8 mouse cellular contexts compared by ENCODE assay signal in genomic region chr13:101728816-101729215, GRCm38 (mm10). TPM values are rescaled to one million over a fixed set of nuclear protein-coding genes. Genes with fewer than 3 reads are reported as not detected.
DNase-seq lines count a peak whose midpoint lies in the region; ATAC-seq and TF ChIP-seq lines count a peak whose summit lies in the region.

No protein-coding gene starts in this region.

- H3K4me2 ChIP-seq in forebrain, embryonic 11.5 days (ENCODE audit: low read depth, low read length, severe bottlenecking): no peak overlapping the region
- H3K4me2 ChIP-seq in forebrain, embryonic 12.5 days: no peak overlapping the region
- H3K4me2 ChIP-seq in stomach, embryonic 16.5 days (ENCODE audit: low read depth, low read length): no peak overlapping the region

- intact Hi-C loops in heart, postnatal 36 days (cut with DNase I): loop anchor here (2.0 to 10.0 kb wide), 3 partner anchors 506 to 916 kb away; no protein-coding TSS in a partner anchor

- H3K4me3 ChIP-seq in forebrain, embryonic 11.5 days (ENCODE audit: low read depth, low read length): no peak overlapping the region
- H3K4me3 ChIP-seq in forebrain, embryonic 12.5 days (replicated peaks): no peak overlapping the region
- no peak overlapping the region for H3K4me3 ChIP-seq in lung, adult 2 months (replicated peaks; ENCODE audit: extremely low read depth, low read depth, low read length)
- H3K4me3 ChIP-seq in cortical plate, adult 2 months (ENCODE audit: insufficient read depth, low read length): no peak overlapping the region
- no peak overlapping the region for H3K4me3 ChIP-seq in stomach, embryonic 16.5 days (replicated peaks; ENCODE audit: low read length)

- no peaks in the 10 kb centered on the region for H3K9me3 ChIP-seq in forebrain, embryonic 11.5 days (ENCODE audit: control insufficient read depth, low read length)
- no peaks in the 10 kb centered on the region for H3K9me3 ChIP-seq in forebrain, embryonic 12.5 days
- H3K9me3 ChIP-seq in stomach, embryonic 16.5 days (replicated peaks; ENCODE audit: control insufficient read depth, low read length): no peaks in the 10 kb centered on the region

- ATAC-seq in forebrain, embryonic 11.5 days (replicated peaks; ENCODE audit: low FRiP score): peak; percentile 28; the same call in 1 of the 2 replicates
- no peak for ATAC-seq in forebrain, embryonic 12.5 days (ENCODE audit: low FRiP score)
- ATAC-seq in stomach, embryonic 16.5 days (ENCODE audit: insufficient read depth, low FRiP score): no peak

- DNase-seq in forebrain, embryonic 11.5 days (ENCODE audit: low spot score): no peak
- DNase-seq in lung, adult 2 months: no peak
- DNase-seq in lung, postnatal 14 days: no peak
- DNase-seq in layer of hippocampus, adult 18-20 months (ENCODE audit: low spot score in 2 of 2): peak; percentile 19 to 63
- no peak for DNase-seq in heart, postnatal 36 days

- H3K4me1 ChIP-seq in forebrain, embryonic 11.5 days (replicated peaks; ENCODE audit: control insufficient read depth, insufficient read depth, low read length): 0 out of 2 replicates have a peak, but pooled peaks cover 4% of the 10 kb centered on the region
- peaks cover 11% of the 10 kb centered on the region for H3K4me1 ChIP-seq in forebrain, embryonic 12.5 days
- H3K4me1 ChIP-seq in lung, adult 2 months (ENCODE audit: control insufficient read depth, insufficient read depth, low read length): peaks cover 23% of the 10 kb centered on the region
- peaks cover 5% of the 10 kb centered on the region for H3K4me1 ChIP-seq in cortical plate, adult 2 months (ENCODE audit: control insufficient read depth, insufficient read depth, low read length)
- H3K4me1 ChIP-seq in stomach, embryonic 16.5 days (ENCODE audit: control insufficient read depth, insufficient read depth, low read length): peaks cover 40% of the 10 kb centered on the region

- H3K27me3 ChIP-seq in forebrain, embryonic 11.5 days (ENCODE audit: control insufficient read depth, insufficient read depth, low read length): no peaks in the 10 kb centered on the region
- no peaks in the 10 kb centered on the region for H3K27me3 ChIP-seq in forebrain, embryonic 12.5 days
- H3K27me3 ChIP-seq in stomach, embryonic 16.5 days (ENCODE audit: control insufficient read depth, insufficient read depth, low read length): no peaks in the 10 kb centered on the region

- 60% methylated on average over 7 of the region's 7 CpGs for WGBS in forebrain, embryonic 11.5 days
- WGBS in forebrain, embryonic 12.5 days: 60% methylated on average over 7 of the region's 7 CpGs
- 58% methylated on average over 7 of the region's 7 CpGs for WGBS in lung, adult 2 months
- WGBS in stomach, embryonic 16.5 days: 60% methylated on average over 7 of the region's 7 CpGs

- peak; percentile 65 for TF ChIP-seq CTCF in lung, adult 2 months (IDR thresholded peaks at IDR 0.05; ENCODE audit: insufficient read depth, low read length)
- TF ChIP-seq CTCF in cortical plate, adult 2 months (IDR thresholded peaks at IDR 0.05; ENCODE audit: extremely low read depth, insufficient read depth, low read length): peak; percentile 70

- H3K36me3 ChIP-seq in forebrain, embryonic 11.5 days (ENCODE audit: control insufficient read depth, insufficient read depth, low read length): no peaks in the 10 kb centered on the region
- no peaks in the 10 kb centered on the region for H3K36me3 ChIP-seq in forebrain, embryonic 12.5 days (replicated peaks)
- H3K36me3 ChIP-seq in stomach, embryonic 16.5 days (ENCODE audit: control insufficient read depth, insufficient read depth, low read length): no peaks in the 10 kb centered on the region

- H3K27ac ChIP-seq in forebrain, embryonic 11.5 days (ENCODE audit: low read depth, low read length): no peak overlapping the region
- H3K27ac ChIP-seq in forebrain, embryonic 12.5 days: no peak overlapping the region
- no peak overlapping the region for H3K27ac ChIP-seq in cortical plate, adult 2 months (ENCODE audit: insufficient read depth, low read length)
- peak overlapping the region; percentile 29; the same call in 1 of the 2 replicates for H3K27ac ChIP-seq in stomach, embryonic 16.5 days (ENCODE audit: low read length)

- H3K9ac ChIP-seq in forebrain, embryonic 11.5 days (ENCODE audit: low read length): no peak overlapping the region
- H3K9ac ChIP-seq in forebrain, embryonic 12.5 days: no peak overlapping the region
- no peak overlapping the region for H3K9ac ChIP-seq in stomach, embryonic 16.5 days (ENCODE audit: low read length)

- no peak for TF ChIP-seq POLR2A in lung, adult 2 months (IDR thresholded peaks at IDR 0.05; ENCODE audit: borderline replicate concordance, extremely low read depth, low read depth, low read length)
- no peak for TF ChIP-seq POLR2A in cortical plate, adult 2 months (IDR thresholded peaks at IDR 0.05; ENCODE audit: extremely low read depth, insufficient read depth, low read length)

RNA-seq across cellular contexts. Expression of gene Pik3r1, which starts 39.2 kb away (rescaled TPM):
- polyA plus RNA-seq in forebrain, embryonic 11.5 days (2014; fragmentation: Nextera tagmentation; extraction: Ambion mirVana): 16.5 and 18.3 TPM in 2 replicates
- polyA plus RNA-seq in forebrain, embryonic 12.5 days (2016; fragmentation: Nextera tagmentation; extraction: Ambion mirVana): 20.4 and 22.6 TPM in 2 replicates
- 15.6 and 25.9 TPM in 2 replicates for polyA plus RNA-seq in lung, adult 2 months (2012; rRNA removed)
- 53.4 and 61.0 TPM in 2 replicates for polyA plus RNA-seq in cortical plate, adult 2 months (2012; rRNA removed)
- total RNA-seq in layer of hippocampus, adult 18-20 months (2021): 10 to 100 TPM; 80.2 to 89.3 TPM
- polyA plus RNA-seq in stomach, embryonic 16.5 days (2015; fragmentation: Nextera tagmentation; extraction: Ambion mirVana): 53.0 and 59.5 TPM in 2 replicates
- total RNA-seq in heart, postnatal 36 days (2021): 100 to 1,000 TPM; 102 to 142 TPM

Comparison
In these comparisons a context has a peak if more than half of its experiments do, and no peak if none do; other contexts are left out.
1. DNase-seq: peak in layer of hippocampus, adult 18-20 months (2 of 2); none in forebrain, embryonic 11.5 days (single experiment), lung, adult 2 months (single experiment), lung, postnatal 14 days (single experiment) and heart, postnatal 36 days (0 of 2).